Mouse (Mus musculus): ENCODE measurements around the gene Myo16. TPM values are rescaled to one million over a fixed set of nuclear protein-coding genes. Genes with fewer than 3 reads are reported as not detected.

Myo16 gene
- total and polyA plus RNA-seq, 3 experiments, result not detected

GRCm38 (mm10) chr8:10631006-10631405 is 477.3 kb downstream of the Myo16 start:
- no peak for TF ChIP-seq MAZ (IDR thresholded peaks at IDR 0.05; ENCODE audit: low read depth, low read length)
- no peak for TF ChIP-seq GATA1 (IDR thresholded peaks at IDR 0.05; ENCODE audit: low read depth, low read length)
- no peaks in the 10 kb centered on the region; a peak in 1 of 4 replicates for H3K27me3 ChIP-seq (ENCODE audit: control insufficient read depth in 1 of 2, insufficient read depth in 2 of 2, low read length in 2 of 2)
- no peaks in the 10 kb centered on the region for H3K79me2 ChIP-seq (ENCODE audit: control insufficient read depth, insufficient read depth, low read length, poor library complexity)
- H3K36me3 ChIP-seq (ENCODE audit: control insufficient read depth in 1 of 2, insufficient read depth in 2 of 2, low read length in 2 of 2), result no peaks in the 10 kb centered on the region
- H3K4me3 ChIP-seq (ENCODE audit: control insufficient read depth in 1 of 2, insufficient read depth in 1 of 2, low read depth in 2 of 2, low read length in 2 of 2), result no peak overlapping the region
- no peak overlapping the region for H3K27ac ChIP-seq (ENCODE audit: control insufficient read depth, low read depth, low read length)
- no peaks in the 10 kb centered on the region for H3K4me1 ChIP-seq (ENCODE audit: control insufficient read depth in 1 of 2, insufficient read depth in 2 of 2, low read length in 2 of 2)
- DNase-seq (ENCODE audit: low read depth, low spot score), result no peak
- H3K9me3 ChIP-seq (replicated peaks; ENCODE audit: insufficient read depth, low read length), result no peaks in the 10 kb centered on the region
- H3K9ac ChIP-seq (ENCODE audit: control insufficient read depth, low read depth, low read length, poor library complexity, severe bottlenecking), result no peak overlapping the region

- TF ChIP-seq GABPA (IDR thresholded peaks at IDR 0.05; ENCODE audit: low read depth, low read length), result no peak
- no peak for TF ChIP-seq ELF1 (IDR thresholded peaks at IDR 0.05; ENCODE audit: low read depth, low read length)
- TF ChIP-seq USF1 (IDR thresholded peaks at IDR 0.05; ENCODE audit: low read depth, low read length), result no peak
- TF ChIP-seq MXI1 (IDR thresholded peaks at IDR 0.05; ENCODE audit: low read depth, low read length), result no peak
- no peak for TF ChIP-seq MAX (IDR thresholded peaks at IDR 0.05; ENCODE audit: low read length)
- no peak for TF ChIP-seq TCF12 (IDR thresholded peaks at IDR 0.05; ENCODE audit: low read depth, low read length)
- TF ChIP-seq GATA1 (IDR thresholded peaks at IDR 0.05; ENCODE audit: low read depth, low read length), result no peak
- Histone ChIP-seq H3K36me3 (ENCODE audit: control insufficient read depth in 1 of 2, insufficient read depth in 2 of 2, low read length in 2 of 2) (no peaks in the 10 kb centered on the region), H3K9ac (ENCODE audit: control insufficient read depth, low read depth, low read length, poor library complexity, severe bottlenecking) (no peak overlapping the region), H3K27me3 (ENCODE audit: control insufficient read depth in 1 of 2, insufficient read depth in 2 of 2, low read length in 2 of 2) (no peaks in the 10 kb centered on the region; a peak in 1 of 4 replicates), H3K4me1 (ENCODE audit: control insufficient read depth in 1 of 2, insufficient read depth in 2 of 2, low read length in 2 of 2) (no peaks in the 10 kb centered on the region), H3K9me3 (replicated peaks; ENCODE audit: insufficient read depth, low read length) (no peaks in the 10 kb centered on the region), H3K79me2 (ENCODE audit: control insufficient read depth, insufficient read depth, low read length, poor library complexity) (no peaks in the 10 kb centered on the region), H3K4me3 (ENCODE audit: control insufficient read depth in 1 of 2, insufficient read depth in 1 of 2, low read depth in 2 of 2, low read length in 2 of 2) (no peak overlapping the region), H3K27ac (ENCODE audit: control insufficient read depth, low read depth, low read length) (no peak overlapping the region)
- no peak for DNase-seq (ENCODE audit: low read depth, low spot score)
Measured at GRCm38 (mm10) chr8:10632603-10633002, 478.9 kb downstream of the Myo16 start.

- H3K9ac ChIP-seq (ENCODE audit: control insufficient read depth, low read depth, low read length, poor library complexity, severe bottlenecking), result no peak overlapping the region
- no peak for DNase-seq (ENCODE audit: low read depth, low spot score)
- TF ChIP-seq EP300 (IDR thresholded peaks at IDR 0.05; ENCODE audit: low read depth in 1 of 2, low read length in 2 of 2) (no peak), CTCF (IDR thresholded peaks at IDR 0.05 in 2 of 3, conservative IDR thresholded peaks at IDR 0.05 in 1 of 3; ENCODE audit: control insufficient read depth in 1 of 3, insufficient read depth in 1 of 3, low read depth in 2 of 3, low read length in 3 of 3, poor library complexity in 1 of 3, severe bottlenecking in 1 of 3) (no peak), USF2 (IDR thresholded peaks at IDR 0.05; ENCODE audit: borderline replicate concordance in 1 of 2, insufficient read depth in 1 of 2, low read depth in 1 of 2, low read length in 2 of 2) (no peak), UBTF (IDR thresholded peaks at IDR 0.05; ENCODE audit: borderline replicate concordance, insufficient read depth, low read depth, low read length) (no peak), MAX (IDR thresholded peaks at IDR 0.05; ENCODE audit: low read length) (no peak), TAL1 (IDR thresholded peaks at IDR 0.05; ENCODE audit: low read length) (no peak), RAD21 (IDR thresholded peaks at IDR 0.05; ENCODE audit: low read depth, low read length) (no peak), POLR2AphosphoS5 (IDR thresholded peaks at IDR 0.05; ENCODE audit: borderline replicate concordance, low read depth, low read length) (no peak), MXI1 (IDR thresholded peaks at IDR 0.05; ENCODE audit: low read depth, low read length) (no peak), ZKSCAN1 (IDR thresholded peaks at IDR 0.05; ENCODE audit: low read depth, low read length) (no peak), SMC3 (IDR thresholded peaks at IDR 0.05; ENCODE audit: low read depth, low read length) (no peak), TCF12 (IDR thresholded peaks at IDR 0.05; ENCODE audit: low read depth, low read length) (no peak), TBP (IDR thresholded peaks at IDR 0.05; ENCODE audit: low read depth, low read length) (no peak), JUND (IDR thresholded peaks at IDR 0.05; ENCODE audit: low read depth, low read length) (no peak), KAT2A (conservative IDR thresholded peaks at IDR 0.05; ENCODE audit: low read depth, low read length) (no peak), MYB (IDR thresholded peaks at IDR 0.05; ENCODE audit: low read depth, low read length) (no peak), POLR2AphosphoS2 (IDR thresholded peaks at IDR 0.05; ENCODE audit: low read length) (no peak), ELF1 (IDR thresholded peaks at IDR 0.05; ENCODE audit: low read depth, low read length) (no peak), ZC3H11A (IDR thresholded peaks at IDR 0.05; ENCODE audit: low read depth, low read length) (no peak), CHD1 (IDR thresholded peaks at IDR 0.05; ENCODE audit: low read depth, low read length) (no peak)
- no peak overlapping the region for H3K27ac ChIP-seq (ENCODE audit: control insufficient read depth, low read depth, low read length)
- H3K4me1 ChIP-seq (ENCODE audit: control insufficient read depth in 1 of 2, insufficient read depth in 2 of 2, low read length in 2 of 2), result no peaks in the 10 kb centered on the region
- no peaks in the 10 kb centered on the region for H3K27me3 ChIP-seq (ENCODE audit: control insufficient read depth in 1 of 2, insufficient read depth in 2 of 2, low read length in 2 of 2)
- H3K4me3 ChIP-seq (ENCODE audit: control insufficient read depth in 1 of 2, insufficient read depth in 1 of 2, low read depth in 2 of 2, low read length in 2 of 2), result no peak overlapping the region
- no peaks in the 10 kb centered on the region for H3K79me2 ChIP-seq (ENCODE audit: control insufficient read depth, insufficient read depth, low read length, poor library complexity)
- H3K36me3 ChIP-seq (ENCODE audit: control insufficient read depth in 1 of 2, insufficient read depth in 2 of 2, low read length in 2 of 2), result no peaks in the 10 kb centered on the region
- H3K9me3 ChIP-seq (replicated peaks; ENCODE audit: insufficient read depth, low read length), result no peaks in the 10 kb centered on the region
Measured at GRCm38 (mm10) chr8:10633360-10634140, 479.8 kb downstream of the Myo16 start.
